Mouse (Mus musculus): ENCODE results near the gene Vps72. TPM values are rescaled to one million over a fixed set of nuclear protein-coding genes. Genes with fewer than 3 reads are reported as not detected.

Gene Vps72
- polyA plus RNA-seq, 1 experiment from 2014 or later = 111 TPM

GRCm38 (mm10) chr3:95135433-95136052 is 24.7 kb downstream of the Vps72 start:
- no peak for ATAC-seq (replicated peaks; ENCODE audit: low FRiP score)
- Histone ChIP-seq H3K27me3 (replicated peaks; ENCODE audit: control insufficient read depth, insufficient read depth, low read length) (no peaks in the 10 kb centered on the region), H3K9ac (ENCODE audit: low read depth, low read length) (peak overlapping the region; percentile 17; the same call in 1 of the 2 replicates), H3K27ac (ENCODE audit: low read depth, low read length) (peak overlapping the region; percentile 38), H3K4me1 (replicated peaks; ENCODE audit: control insufficient read depth, insufficient read depth, low read length) (peaks cover 18% of the 10 kb centered on the region), H3K4me2 (peak overlapping the region; percentile 71), H3K4me3 (ENCODE audit: low read depth, low read length) (peak overlapping the region; percentile 44), H3K36me3 (ENCODE audit: control insufficient read depth, insufficient read depth, low read length) (no peaks in the 10 kb centered on the region; the same call in 1 of the 2 replicates), H3K9me3 (ENCODE audit: control insufficient read depth, low read length) (no peaks in the 10 kb centered on the region)
- no peak for DNase-seq (ENCODE audit: low spot score)
- 56% methylated on average over 7 of the region's 7 CpGs for WGBS

DNA sequence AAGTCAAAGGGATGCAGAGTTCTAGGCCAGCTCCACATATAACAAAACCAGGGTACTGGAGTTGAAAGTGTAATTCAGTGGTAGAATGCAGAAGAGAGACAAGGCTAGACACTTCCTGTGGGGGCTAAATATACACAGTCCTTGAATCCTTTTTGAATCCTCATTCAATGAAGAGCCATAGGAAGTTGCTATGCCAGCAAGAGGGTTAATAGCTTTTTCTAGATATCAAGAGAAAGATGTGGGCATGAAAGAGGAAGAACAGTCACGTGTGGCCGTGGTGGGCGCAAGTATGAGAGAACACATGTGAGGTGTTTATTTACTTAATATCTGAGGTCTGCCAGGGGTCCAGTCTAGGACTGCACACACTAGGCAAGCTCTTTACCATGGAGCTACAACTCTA is 25.5 kb downstream of the Vps72 start:
- Histone ChIP-seq H3K4me1 (replicated peaks; ENCODE audit: control insufficient read depth, insufficient read depth, low read length) (peaks cover 18% of the 10 kb centered on the region), H3K27me3 (replicated peaks; ENCODE audit: control insufficient read depth, insufficient read depth, low read length) (no peaks in the 10 kb centered on the region), H3K36me3 (ENCODE audit: control insufficient read depth, insufficient read depth, low read length) (no peaks in the 10 kb centered on the region; the same call in 1 of the 2 replicates), H3K4me3 (ENCODE audit: low read depth, low read length) (no peak overlapping the region), H3K27ac (ENCODE audit: low read depth, low read length) (no peak overlapping the region), H3K9ac (ENCODE audit: low read depth, low read length) (no peak overlapping the region), H3K4me2 (peak overlapping the region; percentile 71; the same call in 1 of the 2 replicates), H3K9me3 (ENCODE audit: control insufficient read depth, low read length) (no peaks in the 10 kb centered on the region)
- DNase-seq (ENCODE audit: low spot score) = no peak
- no peak for ATAC-seq (replicated peaks; ENCODE audit: low FRiP score)
- 74% methylated on average over 3 of the region's 3 CpGs for WGBS

- 52% methylated on average over 25 of the region's 25 CpGs for WGBS
- Histone ChIP-seq H3K4me3 (ENCODE audit: low read depth, low read length) (no peak overlapping the region), H3K4me2 (peak overlapping the region; percentile 9), H3K27ac (ENCODE audit: low read depth, low read length) (no peak overlapping the region), H3K4me1 (replicated peaks; ENCODE audit: control insufficient read depth, insufficient read depth, low read length) (peaks cover 20% of the 10 kb centered on the region), H3K27me3 (replicated peaks; ENCODE audit: control insufficient read depth, insufficient read depth, low read length) (no peaks in the 10 kb centered on the region), H3K9me3 (ENCODE audit: control insufficient read depth, low read length) (no peaks in the 10 kb centered on the region), H3K9ac (ENCODE audit: low read depth, low read length) (no peak overlapping the region), H3K36me3 (ENCODE audit: control insufficient read depth, insufficient read depth, low read length) (no peaks in the 10 kb centered on the region)
- DNase-seq (ENCODE audit: low spot score) (no peak), ATAC-seq (replicated peaks; ENCODE audit: low FRiP score) (no peak)
Observed at GRCm38 (mm10) chr3:95139586-95140288, 28.9 kb downstream of the Vps72 start.

- Histone ChIP-seq H3K27ac (ENCODE audit: low read depth, low read length) (no peak overlapping the region), H3K9ac (ENCODE audit: low read depth, low read length) (no peak overlapping the region), H3K27me3 (replicated peaks; ENCODE audit: control insufficient read depth, insufficient read depth, low read length) (no peaks in the 10 kb centered on the region), H3K4me3 (ENCODE audit: low read depth, low read length) (no peak overlapping the region), H3K4me2 (peak overlapping the region; percentile 9; the same call in 1 of the 2 replicates), H3K4me1 (replicated peaks; ENCODE audit: control insufficient read depth, insufficient read depth, low read length) (peaks cover 16% of the 10 kb centered on the region), H3K36me3 (ENCODE audit: control insufficient read depth, insufficient read depth, low read length) (no peaks in the 10 kb centered on the region), H3K9me3 (ENCODE audit: control insufficient read depth, low read length) (no peaks in the 10 kb centered on the region)
- DNase-seq (ENCODE audit: low spot score) (no peak), ATAC-seq (replicated peaks; ENCODE audit: low FRiP score) (no peak)
- 53% methylated on average over 18 of the region's 18 CpGs for WGBS
Observed at GRCm38 (mm10) chr3:95140289-95140595, 29.4 kb downstream of the Vps72 start.

DNA sequence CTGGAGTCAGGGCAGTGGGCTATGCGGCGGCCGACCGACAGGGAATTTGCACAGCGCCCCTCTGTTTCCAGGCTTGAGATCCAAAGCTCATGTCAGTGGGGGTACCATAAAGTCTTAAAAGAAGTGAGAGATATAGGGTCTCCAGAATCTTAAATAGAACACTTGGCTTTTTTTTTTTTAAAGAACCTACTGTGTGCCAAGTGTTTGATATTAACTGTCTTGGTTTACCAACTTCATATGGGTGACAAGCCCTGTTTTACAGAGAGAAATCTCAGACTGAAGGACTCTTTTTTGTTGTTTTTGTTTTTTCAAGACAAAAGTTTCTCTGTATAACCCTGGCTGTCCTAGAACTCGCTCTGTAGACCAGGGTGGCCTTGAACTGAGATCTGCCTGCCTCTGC is 30.0 kb downstream of the Vps72 start:
- Histone ChIP-seq H3K36me3 (ENCODE audit: control insufficient read depth, insufficient read depth, low read length) (no peaks in the 10 kb centered on the region), H3K4me3 (ENCODE audit: low read depth, low read length) (no peak overlapping the region), H3K27me3 (replicated peaks; ENCODE audit: control insufficient read depth, insufficient read depth, low read length) (no peaks in the 10 kb centered on the region), H3K4me2 (peak overlapping the region; percentile 6; the same call in 1 of the 2 replicates), H3K27ac (ENCODE audit: low read depth, low read length) (no peak overlapping the region), H3K9me3 (ENCODE audit: control insufficient read depth, low read length) (no peaks in the 10 kb centered on the region), H3K9ac (ENCODE audit: low read depth, low read length) (no peak overlapping the region), H3K4me1 (replicated peaks; ENCODE audit: control insufficient read depth, insufficient read depth, low read length) (peaks cover 11% of the 10 kb centered on the region)
- WGBS = 89% methylated on average over 6 of the region's 6 CpGs
- DNase-seq (ENCODE audit: low spot score) = no peak
- no peak for ATAC-seq (replicated peaks; ENCODE audit: low FRiP score)

GRCm38 (mm10) chr3:95141474-95141873 is 30.7 kb downstream of the Vps72 start:
- Histone ChIP-seq H3K4me2 (peak overlapping the region; percentile 6), H3K27ac (ENCODE audit: low read depth, low read length) (no peak overlapping the region), H3K36me3 (ENCODE audit: control insufficient read depth, insufficient read depth, low read length) (no peaks in the 10 kb centered on the region), H3K4me3 (ENCODE audit: low read depth, low read length) (no peak overlapping the region), H3K27me3 (replicated peaks; ENCODE audit: control insufficient read depth, insufficient read depth, low read length) (no peaks in the 10 kb centered on the region), H3K9me3 (ENCODE audit: control insufficient read depth, low read length) (no peaks in the 10 kb centered on the region), H3K9ac (ENCODE audit: low read depth, low read length) (no peak overlapping the region; the same call in 1 of the 2 replicates), H3K4me1 (replicated peaks; ENCODE audit: control insufficient read depth, insufficient read depth, low read length) (peaks cover 7% of the 10 kb centered on the region)
- DNase-seq (ENCODE audit: low spot score) (no peak), ATAC-seq (replicated peaks; ENCODE audit: low FRiP score) (no peak; the same call in 1 of the 2 replicates)
- 61% methylated on average over 9 of the region's 9 CpGs for WGBS

DNA sequence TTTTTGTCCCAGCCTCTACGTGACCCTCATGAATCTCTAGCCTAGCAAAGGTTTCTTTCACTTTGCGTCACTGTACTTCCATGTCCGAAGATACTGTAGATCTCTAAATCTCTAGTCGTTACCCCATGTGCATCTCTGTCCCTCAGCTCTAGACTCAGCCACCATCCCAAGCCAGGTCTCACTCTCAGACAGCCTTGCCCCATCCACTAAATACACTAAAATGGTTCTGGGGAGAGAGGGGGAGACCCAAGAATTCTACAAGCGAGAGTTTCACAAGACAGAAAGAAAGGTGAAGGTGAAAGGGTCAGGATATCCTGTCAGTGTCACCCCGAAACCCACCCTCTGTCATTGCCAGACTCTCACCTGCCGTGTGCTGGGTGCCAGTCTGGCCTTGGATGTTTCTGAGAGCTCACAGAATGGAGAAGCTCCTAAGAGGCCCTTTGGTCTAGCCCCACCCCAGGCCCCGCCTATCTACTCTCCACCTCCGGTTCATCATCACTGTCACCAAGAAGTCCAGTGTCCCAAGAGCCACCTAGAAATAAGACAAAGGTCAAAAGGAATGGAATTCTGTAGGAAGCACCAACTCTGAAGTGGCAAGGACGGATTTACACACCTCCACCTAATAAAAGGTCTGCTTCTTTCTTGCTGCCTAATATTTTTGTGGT is 31.3 kb downstream of the Vps72 start, which contains the start of gene Tnfaip8l2:
Tnfaip8l2 (minus strand) TSS at position 409 of the 665 bp plus-strand sequence.
- 64% methylated on average over 10 of the region's 10 CpGs for WGBS
- Histone ChIP-seq H3K9ac (ENCODE audit: low read depth, low read length) (no peak within 1 kb of the TSS; the same call in 1 of the 2 replicates), H3K9me3 (ENCODE audit: control insufficient read depth, low read length) (no peaks in the 10 kb centered on the region), H3K4me2 (peak within 1 kb of the TSS; percentile 6), H3K36me3 (ENCODE audit: control insufficient read depth, insufficient read depth, low read length) (no peaks in the 10 kb centered on the region), H3K4me3 (ENCODE audit: low read depth, low read length) (no peak within 1 kb of the TSS; the same call in 1 of the 2 replicates), H3K27ac (ENCODE audit: low read depth, low read length) (0 out of 2 replicates have a peak within 1 kb of the TSS, but pooled peaks have one; percentile 11), H3K4me1 (replicated peaks; ENCODE audit: control insufficient read depth, insufficient read depth, low read length) (peaks cover 7% of the 10 kb centered on the region), H3K27me3 (replicated peaks; ENCODE audit: control insufficient read depth, insufficient read depth, low read length) (no peaks in the 10 kb centered on the region)
- DNase-seq (ENCODE audit: low spot score) (no peak), ATAC-seq (replicated peaks; ENCODE audit: low FRiP score) (peak; percentile 75)

GRCm38 (mm10) chr3:95142617-95143011 is 31.8 kb downstream of the Vps72 start:
- no peaks in the 10 kb centered on the region for H3K36me3 ChIP-seq (ENCODE audit: control insufficient read depth, insufficient read depth, low read length)
- H3K9ac ChIP-seq (ENCODE audit: low read depth, low read length) = no peak overlapping the region
- no peaks in the 10 kb centered on the region for H3K9me3 ChIP-seq (ENCODE audit: control insufficient read depth, low read length)
- peaks cover 7% of the 10 kb centered on the region for H3K4me1 ChIP-seq (replicated peaks; ENCODE audit: control insufficient read depth, insufficient read depth, low read length)
- no peaks in the 10 kb centered on the region for H3K27me3 ChIP-seq (replicated peaks; ENCODE audit: control insufficient read depth, insufficient read depth, low read length)
- WGBS = 11% methylated on average over 5 of the region's 5 CpGs
- ATAC-seq (replicated peaks; ENCODE audit: low FRiP score) (peak; percentile 81), DNase-seq (ENCODE audit: low spot score) (peak; percentile 81)
- no peak overlapping the region; the same call in 1 of the 2 replicates for H3K4me3 ChIP-seq (ENCODE audit: low read depth, low read length)
- no peak overlapping the region for H3K27ac ChIP-seq (ENCODE audit: low read depth, low read length)
- peak overlapping the region; percentile 6 for H3K4me2 ChIP-seq

Measured in liver, embryonic 11.5 days (tissue).